Mouse (Mus musculus): ENCODE data around the gene Sptbn4. TPM values are rescaled to one million over a fixed set of nuclear protein-coding genes. Genes with fewer than 3 reads are reported as not detected.

Gene Sptbn4
- total RNA-seq, 2 experiments from 2014 or later: 0.03 TPM; not detected in 1

DNA sequence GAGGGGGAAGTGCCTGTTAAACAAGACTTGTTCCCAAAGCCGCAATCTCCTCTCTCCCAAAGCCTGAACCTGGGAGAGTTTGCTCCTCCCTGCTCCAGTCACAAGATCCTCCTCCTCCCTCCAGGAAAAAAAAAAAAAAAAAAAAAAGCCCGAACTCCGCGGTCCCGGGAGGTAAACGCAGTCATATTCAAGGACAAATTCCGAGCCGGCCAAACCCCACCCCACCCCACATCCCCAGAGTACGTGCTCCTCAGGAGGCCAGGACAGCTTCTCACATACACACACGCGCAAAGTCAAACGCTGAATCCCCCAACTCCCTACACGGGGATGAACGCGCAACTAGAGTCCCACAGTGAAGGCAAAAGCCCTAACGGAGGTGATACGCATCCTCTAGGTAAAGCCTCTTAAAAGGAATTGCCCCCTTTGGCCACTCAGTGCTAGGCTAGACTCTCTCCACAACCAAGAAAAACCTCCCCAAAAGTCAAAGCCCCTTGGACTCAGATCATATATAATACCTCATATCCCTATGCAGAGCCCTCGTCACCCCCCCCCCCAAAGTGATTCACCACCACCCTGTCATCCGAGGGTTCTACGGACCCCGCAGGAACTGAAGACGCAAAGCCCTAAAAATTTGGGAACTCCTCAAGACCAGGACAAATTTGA is 51.8 kb downstream of the Sptbn4 start:
- intact Hi-C loops (cut with DNase I): no loop called here
- no peak for DNase-seq

DNA sequence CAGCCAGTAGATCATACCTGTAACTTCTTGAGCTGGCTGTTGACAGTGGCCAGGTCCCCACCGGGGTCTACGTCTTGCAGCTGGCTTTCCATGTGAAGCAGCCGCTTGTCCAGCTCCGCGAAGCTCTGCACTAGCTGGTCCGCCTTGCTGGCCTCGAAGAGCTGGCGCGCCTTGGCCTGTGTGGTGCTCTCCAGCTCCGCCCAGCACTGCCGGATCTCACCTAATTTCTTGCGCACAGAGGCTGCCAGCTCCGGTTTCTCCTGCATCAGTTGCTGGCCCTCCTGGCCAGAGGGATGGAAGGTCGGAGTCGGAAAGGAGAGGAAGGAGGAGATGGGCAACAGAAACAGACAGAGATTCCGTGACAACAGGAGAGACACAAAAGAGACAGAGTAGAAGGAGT is 56.1 kb downstream of the Sptbn4 start:
- intact Hi-C loops (cut with DNase I): no loop called here
- no peak for DNase-seq

DNA sequence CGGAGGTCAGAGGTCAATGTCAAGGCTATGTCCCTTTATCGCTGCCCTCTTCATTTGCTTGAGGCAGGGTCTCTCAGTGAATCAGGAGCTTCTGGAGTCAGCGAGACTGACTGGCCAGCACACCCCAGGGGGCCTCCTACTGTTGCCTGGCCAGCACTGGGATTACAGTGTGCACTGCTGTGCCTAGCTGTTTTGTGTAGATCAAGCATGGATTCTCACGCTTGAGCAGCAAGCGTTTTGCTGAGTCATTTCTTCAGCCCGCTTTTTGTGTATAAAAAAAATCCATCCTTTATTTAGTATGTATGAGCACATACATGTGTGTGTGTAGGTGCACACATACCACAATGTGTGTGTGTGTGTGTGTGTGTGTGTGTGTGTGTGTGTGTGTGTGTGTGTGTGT is 58.3 kb downstream of the Sptbn4 start:
- no peak for DNase-seq
- intact Hi-C loops (cut with DNase I): no loop called here

DNA sequence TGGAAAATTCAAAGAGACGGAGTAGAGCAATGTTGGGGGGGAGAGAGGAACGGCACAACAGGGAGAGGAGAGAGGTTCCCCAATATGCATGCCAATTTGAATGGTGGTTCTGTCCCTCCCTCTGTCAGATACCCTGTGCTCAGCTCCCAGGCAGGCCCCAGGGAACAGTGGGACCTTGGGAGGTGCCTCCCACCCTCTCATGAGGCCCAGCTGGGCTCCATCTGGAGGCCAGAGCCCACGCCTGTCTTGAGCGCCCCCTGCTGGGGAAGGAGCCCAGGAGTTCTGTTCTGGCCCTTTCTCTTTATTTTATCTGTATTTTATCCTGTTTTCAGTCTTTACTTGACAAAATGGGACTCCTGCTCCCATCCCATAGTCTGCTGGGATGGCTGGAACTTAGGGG is 62.8 kb downstream of the Sptbn4 start:
- peak in 1 of 2 experiments; percentile 60 for DNase-seq
- intact Hi-C loops (cut with DNase I): loop anchor here (1.0 kb wide), 1 partner anchor 48 kb away; no protein-coding TSS in a partner anchor

DNA sequence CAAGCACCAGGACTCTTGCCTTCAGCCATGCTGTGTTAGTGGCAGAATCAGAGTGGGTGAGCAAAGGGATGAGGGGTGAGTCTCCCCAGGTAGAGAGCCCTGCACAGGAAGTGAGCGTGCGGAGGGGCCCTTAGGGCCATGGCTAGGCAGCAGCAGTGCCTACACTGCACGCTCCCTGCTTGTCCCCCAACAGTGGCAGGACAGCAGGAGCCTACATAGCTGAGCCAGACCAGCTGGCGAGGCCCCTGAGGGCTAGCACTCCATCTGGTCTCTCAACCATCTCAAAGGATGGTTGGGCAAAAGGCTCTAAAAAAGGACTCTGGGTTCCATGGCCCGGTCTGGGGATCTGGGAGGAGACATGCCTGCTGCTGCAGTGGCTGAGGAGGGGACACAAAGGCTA is 63.4 kb downstream of the Sptbn4 start:
- no peak for DNase-seq
- intact Hi-C loops (cut with DNase I): loop anchor here (1.0 kb wide), 1 partner anchor 48 kb away; no protein-coding TSS in a partner anchor

DNA sequence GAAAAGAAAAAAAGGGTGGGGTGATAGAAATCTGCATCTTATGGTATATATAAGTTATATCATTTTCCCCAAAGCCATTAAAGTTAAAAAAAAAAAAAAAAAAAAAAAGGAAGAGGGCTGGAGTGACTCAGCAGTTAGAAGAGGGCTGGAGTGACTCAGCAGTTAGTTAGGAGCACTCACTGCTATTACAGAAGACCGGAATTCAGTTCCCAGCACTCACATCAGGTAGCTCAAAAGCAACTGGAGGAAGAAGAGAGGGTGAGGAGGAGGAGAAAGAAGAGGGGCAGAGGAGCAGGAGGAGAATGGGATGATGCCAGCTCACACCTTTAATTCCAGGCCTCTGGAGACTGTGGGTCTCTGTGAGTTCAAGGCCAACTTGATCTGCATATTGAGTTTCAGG is 64.3 kb downstream of the Sptbn4 start:
- no peak for DNase-seq
- intact Hi-C loops (cut with DNase I): no loop called here

DNA sequence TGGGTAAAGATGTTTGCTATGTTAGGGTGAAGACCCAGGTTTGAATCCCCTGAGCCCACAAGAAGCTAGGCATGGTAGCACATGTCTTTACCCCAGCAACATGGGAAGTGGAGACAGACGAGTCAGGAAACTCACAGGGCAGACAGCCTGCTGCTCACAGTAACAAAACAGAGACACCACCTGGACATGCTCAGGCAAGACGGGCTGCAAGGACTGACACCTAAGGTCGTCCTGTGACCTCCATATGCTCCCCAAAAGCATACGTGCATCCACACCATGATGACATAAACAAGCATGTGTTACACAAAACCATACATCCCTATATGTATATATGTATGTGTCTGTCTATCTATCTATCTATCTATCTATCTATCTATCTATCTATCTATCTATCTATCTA is 65.9 kb downstream of the Sptbn4 start:
- intact Hi-C loops (cut with DNase I): no loop called here
- no peak for DNase-seq

DNA sequence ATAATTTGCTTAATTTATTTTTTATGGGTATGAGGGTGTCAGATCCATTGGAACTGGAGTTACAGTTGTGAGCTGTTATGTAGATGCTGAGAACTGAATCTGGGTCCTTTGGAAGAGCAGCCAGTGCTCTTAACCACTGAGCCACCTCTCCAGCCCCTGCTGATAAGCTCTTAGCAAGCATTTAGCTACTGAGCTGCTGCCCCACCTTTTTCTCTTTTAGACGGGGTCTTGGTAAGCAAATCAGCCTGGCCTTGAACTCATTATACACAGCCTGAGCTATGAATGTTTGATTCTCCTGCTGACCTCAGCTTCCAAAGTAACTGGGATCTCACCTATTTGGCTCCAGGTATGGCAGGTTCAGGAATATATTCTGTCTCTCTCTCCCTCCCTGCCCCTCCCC is 66.5 kb downstream of the Sptbn4 start:
- intact Hi-C loops (cut with DNase I): no loop called here
- DNase-seq: no peak

DNA sequence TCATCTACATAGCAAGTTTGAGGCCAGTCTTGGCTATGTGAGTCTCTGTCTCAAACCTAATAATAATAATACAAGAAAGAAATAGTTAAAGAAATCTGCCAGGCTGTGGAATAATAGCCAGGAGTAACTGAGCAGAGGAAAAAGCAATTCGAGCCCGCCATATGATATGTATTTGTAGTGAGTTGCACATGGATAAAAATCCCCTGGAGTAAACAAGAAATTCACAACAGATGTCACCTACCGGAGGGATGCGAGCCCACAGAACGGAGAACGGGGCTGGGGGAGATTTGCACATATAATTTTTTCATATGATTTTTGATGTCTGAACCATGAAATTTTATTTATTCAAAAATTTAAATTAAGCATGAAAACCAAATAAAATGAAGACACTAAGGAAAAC is 67.7 kb downstream of the Sptbn4 start:
- intact Hi-C loops (cut with DNase I): no loop called here
- no peak for DNase-seq

DNA sequence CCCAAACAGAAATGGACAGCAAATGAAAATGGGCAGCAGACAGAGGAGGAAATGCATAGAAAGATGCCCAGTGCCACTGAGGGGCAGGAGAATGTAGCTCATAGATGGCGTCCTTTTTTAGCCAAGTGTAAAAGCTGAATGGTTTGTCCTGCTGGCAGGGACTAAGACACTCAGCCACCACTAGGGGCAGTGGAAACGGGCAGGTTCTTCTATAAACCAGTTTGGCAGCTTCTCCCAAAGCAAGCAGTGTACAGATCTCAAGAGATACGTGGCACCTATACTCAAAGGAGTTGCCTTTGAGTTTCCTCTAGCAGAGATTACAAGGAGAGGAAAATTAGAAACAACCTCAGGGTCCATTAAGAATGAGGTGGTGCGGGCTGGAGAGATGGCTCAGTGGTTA is 69.1 kb downstream of the Sptbn4 start:
- no peak for DNase-seq

DNA sequence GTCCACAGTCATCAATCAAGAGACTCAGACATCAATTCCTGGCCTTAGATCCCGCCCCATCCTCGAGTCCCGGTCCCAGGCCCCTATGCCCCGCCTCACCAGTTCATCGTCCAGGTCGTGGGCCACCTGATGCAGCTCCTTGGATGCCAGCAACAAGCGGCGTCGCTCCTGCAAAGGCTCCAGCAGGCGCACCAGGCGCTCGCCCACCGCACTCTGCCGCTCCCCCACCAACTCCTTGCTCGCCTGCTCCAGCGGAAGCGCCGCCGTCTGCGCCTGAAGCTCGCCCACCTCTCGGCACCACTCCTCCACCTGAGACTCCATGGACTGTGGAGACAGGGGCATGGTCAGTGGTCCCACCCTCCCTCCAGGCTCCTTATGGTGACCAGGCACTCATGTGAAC is 72.2 kb downstream of the Sptbn4 start:
- intact Hi-C loops (cut with DNase I): no loop called here
- DNase-seq: no peak

More for the DNA sequence above, 69.1 kb downstream of the Sptbn4 start:
- intact Hi-C loops (cut with DNase I): no loop called here

DNA sequence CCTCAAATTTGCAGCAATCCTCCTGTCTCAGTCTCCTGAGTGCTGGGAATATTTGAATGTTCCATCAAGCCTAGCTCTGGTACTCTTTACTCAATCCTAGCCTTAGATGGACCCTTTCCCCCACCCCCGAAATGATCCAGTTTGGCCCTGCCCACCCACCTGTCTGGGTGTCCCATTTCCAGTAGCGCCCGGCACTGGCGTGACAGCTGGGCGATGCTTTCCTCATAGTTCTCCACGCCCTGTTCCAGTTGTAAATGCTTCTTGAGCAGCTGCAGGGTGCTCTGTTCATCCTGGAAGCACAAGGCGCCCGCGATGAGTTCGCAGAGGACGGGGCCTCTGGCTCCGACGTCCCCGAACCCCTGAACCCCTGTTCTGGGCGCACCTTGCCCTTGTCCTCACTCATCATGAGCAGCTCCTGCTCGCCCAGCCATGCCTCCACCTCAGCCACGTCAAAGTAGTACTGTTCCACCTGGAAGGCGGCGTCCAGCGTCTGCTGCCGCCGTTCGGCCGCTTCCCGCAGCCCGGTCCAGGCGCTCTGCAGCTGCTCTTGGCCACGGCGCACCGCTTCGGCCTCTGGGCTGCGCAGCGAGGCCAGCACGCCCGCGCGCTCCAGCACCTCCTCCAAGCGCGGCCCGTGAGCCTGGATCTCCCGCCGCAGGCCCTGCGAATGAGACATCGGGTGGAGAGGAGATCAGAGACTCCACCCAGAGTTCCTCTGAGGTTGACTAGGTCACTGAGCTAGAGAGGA is 75.6 kb downstream of the Sptbn4 start:
- intact Hi-C loops (cut with DNase I): no loop called here
- no peak for DNase-seq

DNA sequence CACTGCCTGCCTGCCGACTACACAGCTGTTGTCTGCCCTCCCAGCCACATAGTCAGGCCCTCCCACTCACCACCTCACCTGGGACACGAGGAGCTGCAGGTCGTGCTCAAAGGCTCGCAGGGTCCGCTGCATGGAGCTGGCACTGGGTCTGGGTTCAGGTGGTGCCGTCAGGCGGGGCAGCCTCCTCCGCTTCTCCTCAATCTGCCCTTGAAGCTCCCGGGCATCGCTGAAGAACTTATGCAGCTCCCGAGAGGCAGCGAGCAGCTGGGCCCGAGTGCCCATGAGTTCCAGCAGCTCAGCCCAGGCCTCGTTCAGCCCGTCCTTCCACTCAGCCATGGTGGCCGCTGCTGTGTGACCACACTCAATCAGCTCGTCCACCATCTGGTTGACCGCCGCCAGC is 78.4 kb downstream of the Sptbn4 start:
- intact Hi-C loops (cut with DNase I): no loop called here
- no peak for DNase-seq

DNA sequence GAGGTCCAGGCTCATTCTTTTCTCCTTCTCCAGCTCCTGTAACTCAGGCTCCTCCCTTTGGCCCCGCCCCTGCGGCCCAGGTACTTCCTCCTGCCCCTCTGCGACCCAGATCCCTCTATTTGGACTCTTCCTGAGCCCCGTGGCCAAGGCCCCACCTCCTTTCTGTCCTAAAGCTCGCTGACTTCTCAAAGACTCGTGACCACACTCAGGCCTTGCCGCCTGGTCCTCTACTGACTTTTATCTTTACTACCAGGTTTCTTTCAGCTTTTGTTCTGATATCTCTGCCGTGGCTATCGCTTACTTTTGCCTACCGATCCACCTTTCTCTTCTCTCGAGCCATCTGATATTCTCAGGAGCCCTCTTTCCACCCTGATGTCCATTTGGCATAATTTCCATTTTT is 79.5 kb downstream of the Sptbn4 start:
- intact Hi-C loops (cut with DNase I): no loop called here
- no peak for DNase-seq

DNA sequence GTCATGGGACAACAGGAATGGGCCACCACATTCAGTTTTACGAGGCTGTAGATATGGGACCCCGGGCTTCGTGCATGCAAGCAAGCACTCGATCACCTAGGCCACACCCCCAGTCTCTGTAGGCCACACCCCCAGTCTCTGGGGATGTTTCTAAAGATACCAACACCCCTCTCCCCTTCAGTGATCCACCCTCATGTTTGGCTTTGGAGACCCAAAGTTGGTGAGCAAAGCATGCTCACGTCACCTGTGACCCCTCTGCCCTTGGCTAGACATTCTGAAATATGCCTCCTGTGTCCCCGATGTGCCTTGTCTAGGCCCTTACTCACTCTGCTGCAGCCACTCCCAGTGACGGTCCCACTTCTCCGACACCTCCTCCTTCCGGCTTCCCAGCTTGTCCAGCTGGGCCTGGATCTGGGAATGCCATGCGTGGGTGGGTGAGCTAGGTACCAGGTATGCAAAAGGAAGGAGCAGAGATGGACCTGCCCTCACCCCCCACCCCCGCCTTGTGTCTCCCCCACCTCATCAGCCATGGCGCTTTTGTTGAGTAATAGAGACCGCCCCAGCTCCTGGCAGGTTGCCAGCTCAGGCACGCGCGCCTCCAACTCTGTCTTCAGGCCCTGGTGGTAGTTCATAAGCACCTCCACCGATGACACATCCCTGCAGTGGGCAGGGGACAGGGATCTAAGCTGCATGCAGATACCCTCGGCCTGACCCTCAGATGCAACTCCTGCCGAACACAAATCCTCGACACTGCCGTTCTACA is 81.2 kb downstream of the Sptbn4 start:
- DNase-seq: no peak
- intact Hi-C loops (cut with DNase I): no loop called here

DNA sequence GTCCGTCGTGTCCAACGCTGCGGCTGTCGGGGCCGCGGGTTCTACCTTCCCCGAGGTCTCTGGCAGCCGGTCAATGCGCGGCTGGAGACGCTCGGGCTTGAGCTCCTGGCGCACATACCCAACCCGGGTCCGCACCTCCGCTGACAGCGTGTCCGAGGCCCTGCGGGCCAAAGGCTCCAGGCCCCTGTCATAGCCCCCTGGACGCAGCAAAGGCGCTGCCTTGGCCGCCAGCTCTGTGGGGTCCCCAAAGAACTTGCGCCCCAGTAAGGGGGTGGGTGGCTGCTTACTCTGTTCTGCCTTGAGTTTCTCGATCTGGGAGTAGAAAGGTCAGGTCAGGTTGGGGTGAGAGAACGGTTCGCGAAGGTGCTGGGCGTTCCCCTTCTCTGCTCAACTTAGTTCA is 83.1 kb downstream of the Sptbn4 start:
- intact Hi-C loops (cut with DNase I): no loop called here
- no peak for DNase-seq

DNA sequence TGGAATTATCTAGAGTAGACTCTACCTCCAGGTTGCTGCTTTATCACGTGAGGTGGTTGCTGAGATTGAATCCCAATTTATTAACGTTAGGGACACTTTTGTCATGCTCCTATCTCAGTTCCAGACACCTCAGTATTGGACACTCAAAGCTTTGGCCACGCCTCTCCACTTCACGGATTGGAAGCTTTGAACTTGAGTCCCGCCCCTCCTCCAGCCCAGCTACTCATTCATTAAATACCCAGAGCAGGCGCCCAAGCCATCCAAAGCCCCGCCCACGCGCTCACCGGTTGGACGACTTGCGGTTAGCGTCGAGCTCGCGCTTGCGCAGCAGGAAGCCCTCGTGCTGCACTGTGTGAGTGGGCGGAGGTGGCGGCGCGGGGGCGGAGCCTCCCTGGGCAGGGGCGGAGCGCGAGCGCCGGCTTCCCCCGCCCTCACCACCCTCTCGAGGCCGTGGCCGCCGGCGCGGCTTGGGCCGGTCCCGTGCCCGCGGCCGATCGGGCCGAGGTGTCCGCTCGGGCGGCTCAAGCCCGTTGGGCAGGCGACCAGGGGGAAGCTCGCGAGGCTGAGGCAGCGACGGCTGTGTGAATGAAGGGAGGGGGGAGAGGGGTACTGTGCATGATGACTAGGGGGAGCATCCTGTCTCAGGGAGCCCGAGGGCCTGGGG is 86.1 kb downstream of the Sptbn4 start:
- intact Hi-C loops (cut with DNase I): no loop called here
- peak; percentile 98 to 99 for DNase-seq

DNA sequence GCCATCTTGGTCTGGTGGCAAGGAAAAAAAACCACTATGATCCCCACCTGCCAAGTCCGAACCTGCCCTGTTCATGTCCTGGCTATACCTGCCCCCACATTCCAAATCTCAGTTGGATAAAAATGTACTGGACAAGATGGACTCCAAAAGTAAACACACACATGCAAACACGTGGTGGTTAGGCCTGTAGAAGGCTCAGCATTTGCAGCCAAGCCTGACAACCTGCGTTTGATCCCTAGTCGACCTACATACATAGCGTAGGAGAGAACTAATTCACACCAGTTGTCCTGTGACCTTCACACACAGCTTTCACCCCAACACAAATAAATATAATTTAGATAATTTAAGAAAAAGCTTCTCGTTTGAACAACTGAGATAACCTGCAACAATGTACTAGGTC is 86.7 kb downstream of the Sptbn4 start:
- intact Hi-C loops (cut with DNase I): no loop called here
- DNase-seq: no peak

DNA sequence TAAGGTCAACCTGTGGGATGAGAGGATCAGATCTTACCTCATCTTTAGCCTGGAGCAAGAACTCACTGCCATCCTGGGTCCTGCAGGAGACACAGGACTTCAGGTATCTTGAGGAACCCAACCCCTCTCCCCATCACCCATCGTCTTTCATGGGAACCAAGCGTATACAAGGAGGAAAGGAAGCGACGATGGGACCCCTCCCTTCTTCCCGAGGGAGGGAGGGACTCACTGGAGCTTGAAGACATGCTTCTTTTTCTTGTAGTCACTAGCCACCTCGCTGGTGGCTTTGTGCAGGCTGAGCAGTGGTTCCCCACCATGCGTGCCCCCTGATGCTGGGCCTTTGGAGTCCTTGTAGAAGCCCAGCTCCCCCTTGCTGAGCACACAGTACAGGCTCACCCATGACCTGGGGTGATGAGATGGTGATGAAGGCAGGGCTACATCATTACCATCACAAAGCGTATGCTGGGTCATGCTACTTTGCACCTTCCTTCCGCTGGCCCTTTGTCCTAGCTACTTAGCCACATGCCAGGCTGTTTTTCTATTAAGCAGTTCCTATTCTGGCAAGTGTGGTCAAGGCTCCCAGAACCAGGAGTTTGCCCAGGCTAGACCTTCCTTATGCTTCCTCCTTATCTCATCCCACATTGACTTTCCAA is 87.7 kb downstream of the Sptbn4 start:
- intact Hi-C loops (cut with DNase I): no loop called here
- no peak for DNase-seq

DNA sequence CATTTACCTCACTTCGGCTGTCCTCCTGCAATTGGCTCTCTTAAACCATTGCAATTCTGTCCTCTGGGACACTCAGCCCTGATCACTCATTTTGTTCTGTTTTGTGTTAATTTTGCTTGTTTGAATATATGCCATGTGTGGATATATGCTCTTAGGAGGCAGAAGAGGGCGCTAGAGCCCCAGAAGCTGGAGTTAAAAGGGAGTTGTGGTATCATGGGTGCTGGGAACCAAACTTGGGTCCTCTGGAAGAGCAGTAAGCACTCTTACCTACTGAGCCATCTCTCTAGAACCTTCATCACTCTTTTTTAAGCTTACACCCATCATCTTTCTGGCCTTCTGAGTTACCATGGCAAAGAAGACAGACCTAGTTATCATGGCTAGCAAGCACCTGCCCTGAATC is 88.3 kb downstream of the Sptbn4 start:
- intact Hi-C loops (cut with DNase I): no loop called here
- no peak for DNase-seq

DNA sequence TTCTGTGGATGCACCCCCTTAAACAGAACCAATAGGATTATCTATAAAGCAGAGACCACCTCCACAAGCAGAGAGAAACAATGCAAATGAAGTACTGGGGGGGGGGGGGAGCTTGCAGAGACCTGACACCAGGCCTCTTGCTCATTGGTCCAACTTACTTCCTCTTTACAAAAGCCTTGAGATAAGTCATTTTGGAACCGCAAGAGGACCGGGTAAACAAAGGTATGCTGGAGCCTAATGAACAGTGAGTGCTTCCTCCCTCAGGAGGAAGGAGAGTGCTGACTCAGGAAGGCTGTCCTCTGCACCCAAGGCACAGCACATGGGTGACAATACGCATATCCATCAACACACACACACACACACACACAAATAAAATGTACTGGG is 89.9 kb downstream of the Sptbn4 start:
- intact Hi-C loops (cut with DNase I): no loop called here

More for the DNA sequence above, 89.9 kb downstream of the Sptbn4 start:
- no peak for DNase-seq

Measured in gastrocnemius, postnatal 36 days (tissue).